Mouse (Mus musculus) limb, embryonic 13.5 days (tissue): ENCODE measurements around the gene Arid5a. TPM values are rescaled to one million over a fixed set of nuclear protein-coding genes. Genes with fewer than 3 reads are reported as not detected.

Experiments
- ATAC-seq: fragments of 200-750 bp; cut with Nextera tagmentation; 2 replicates; pipeline ENCODE4 v1.8.0; 2017; ENCODE audit warnings: low read depth, moderate number of reproducible peaks, moderate TSS enrichment; ENCODE audit not compliant: low FRiP score
- H3K27ac ChIP-seq: fragments of 300-500 bp; sonication (generic); 2 replicates; pipeline ENCODE4 v1.5.1; 2015; ENCODE audit warnings: inconsistent platforms, mild to moderate bottlenecking, moderate library complexity
- H3K27me3 ChIP-seq: fragments of 300-500 bp; sonication (generic); 2 replicates; pipeline ENCODE4 v1.6.1; 2015; ENCODE audit warnings: mild to moderate bottlenecking, inconsistent platforms
- H3K36me3 ChIP-seq: fragments of 300-500 bp; sonication (generic); 2 replicates; pipeline ENCODE4 v1.6.1; 2015; ENCODE audit warnings: inconsistent platforms, mild to moderate bottlenecking, moderate library complexity
- H3K4me1 ChIP-seq: fragments of 300-500 bp; sonication (generic); 2 replicates; pipeline ENCODE4 v1.6.1; 2015; ENCODE audit warnings: inconsistent platforms
- H3K4me2 ChIP-seq: fragments of 300-500 bp; sonication (generic); replicated peaks from 2 replicates; pipeline ENCODE4 v1.6.1; 2015; ENCODE audit warnings: inconsistent platforms, mild to moderate bottlenecking, moderate library complexity
- H3K4me3 ChIP-seq: fragments of 300-500 bp; sonication (generic); 2 replicates; pipeline ENCODE4 v1.5.1; 2015; ENCODE audit warnings: moderate library complexity, mild to moderate bottlenecking, inconsistent platforms
- H3K9ac ChIP-seq: fragments of 300-500 bp; sonication (generic); 2 replicates; pipeline ENCODE4 v1.6.1; 2015; ENCODE audit warnings: mild to moderate bottlenecking, inconsistent platforms
- H3K9me3 ChIP-seq: fragments of 300-500 bp; sonication (generic); 2 replicates; pipeline ENCODE4 v1.6.1; 2016; ENCODE audit warnings: inconsistent platforms
- WGBS: fragments of 180-500 bp; shearing (Covaris S2); methylation state at CpG from one replicate; pipeline ENCODE4 v1.1.7; 2015; 5-methylcytosine and 5-hydroxymethylcytosine counted together
- polyA plus RNA-seq: library from polyadenylated mRNA; unstranded; fragments of >200 nt; fragmentation: Nextera tagmentation; extraction: Ambion mirVana; gene quantifications from 2 replicates; pipeline ENCODE4 v1.2.1, GENCODE M21; 2015

Gene Arid5a
- polyA plus RNA-seq, 1 experiment from 2014 or later = 9.2 TPM

DNA sequence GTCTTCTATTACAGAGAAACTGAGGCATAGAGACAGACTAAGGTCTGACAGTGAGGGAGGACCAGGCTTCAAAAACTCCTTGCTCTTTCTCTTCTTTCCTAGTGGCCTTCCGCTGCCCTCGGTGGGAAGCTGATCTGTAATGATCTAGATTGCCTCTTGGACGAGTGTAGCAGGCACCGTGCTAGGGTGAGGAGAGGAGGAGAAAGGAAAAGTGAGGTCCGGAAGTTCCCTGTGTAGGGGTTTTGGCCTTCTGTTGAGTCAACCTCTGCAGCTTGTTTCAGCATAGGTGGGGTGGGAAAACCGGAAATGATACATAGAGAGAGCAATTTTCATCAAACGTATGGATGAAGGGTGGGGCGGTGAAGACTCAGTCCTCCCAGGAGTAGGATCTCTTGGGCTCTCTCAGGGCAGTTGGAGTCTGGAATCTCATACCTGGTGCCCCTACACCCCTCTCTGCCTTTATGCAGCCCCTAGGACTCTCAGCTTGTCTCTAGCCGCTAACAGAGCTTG, 1.5 kb downstream of the Arid5a start:
- no peaks in the 10 kb centered on the region for H3K36me3 ChIP-seq
- no peak for ATAC-seq
- no peak overlapping the region for H3K27ac ChIP-seq
- peak overlapping the region; percentile 25; the same call in 1 of the 2 replicates for H3K9ac ChIP-seq
- peaks cover 28% of the 10 kb centered on the region for H3K4me1 ChIP-seq
- WGBS = 48% methylated on average over 9 of the region's 9 CpGs
- H3K9me3 ChIP-seq = no peaks in the 10 kb centered on the region
- peak overlapping the region; percentile 61 for H3K4me3 ChIP-seq
- peaks cover 24% of the 10 kb centered on the region for H3K27me3 ChIP-seq
- peak overlapping the region; percentile 92 for H3K4me2 ChIP-seq

DNA sequence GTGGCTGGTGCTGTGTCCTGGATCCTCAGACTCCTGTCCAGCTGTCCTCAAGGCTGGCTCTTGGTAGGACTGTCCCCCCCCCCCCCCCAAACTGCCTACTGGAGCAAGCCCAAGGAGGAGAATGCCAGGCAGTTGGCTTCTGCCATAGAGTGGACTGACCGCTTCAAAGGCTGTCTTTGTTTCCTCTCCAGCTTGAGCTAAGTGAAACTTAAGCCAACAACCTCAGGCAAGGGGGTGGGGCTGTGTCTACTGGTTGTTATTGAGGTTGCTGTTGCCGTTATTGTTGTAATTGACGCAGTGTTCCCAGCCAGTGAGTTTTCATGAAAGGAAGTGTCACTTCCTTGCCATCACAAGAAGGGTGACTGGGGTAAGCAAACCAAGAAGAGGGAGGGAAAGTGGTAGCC, 2.0 kb downstream of the Arid5a start:
- peak overlapping the region; percentile 92 for H3K4me2 ChIP-seq
- H3K36me3 ChIP-seq = no peaks in the 10 kb centered on the region
- H3K27ac ChIP-seq = no peak overlapping the region
- no peak for ATAC-seq
- peak overlapping the region; percentile 61; the same call in 1 of the 2 replicates for H3K4me3 ChIP-seq
- 25% methylated on average over 3 of the region's 3 CpGs for WGBS
- H3K9ac ChIP-seq = peak overlapping the region; percentile 25; the same call in 1 of the 2 replicates
- H3K27me3 ChIP-seq = peaks cover 24% of the 10 kb centered on the region
- no peaks in the 10 kb centered on the region for H3K9me3 ChIP-seq
- H3K4me1 ChIP-seq = peaks cover 27% of the 10 kb centered on the region

DNA sequence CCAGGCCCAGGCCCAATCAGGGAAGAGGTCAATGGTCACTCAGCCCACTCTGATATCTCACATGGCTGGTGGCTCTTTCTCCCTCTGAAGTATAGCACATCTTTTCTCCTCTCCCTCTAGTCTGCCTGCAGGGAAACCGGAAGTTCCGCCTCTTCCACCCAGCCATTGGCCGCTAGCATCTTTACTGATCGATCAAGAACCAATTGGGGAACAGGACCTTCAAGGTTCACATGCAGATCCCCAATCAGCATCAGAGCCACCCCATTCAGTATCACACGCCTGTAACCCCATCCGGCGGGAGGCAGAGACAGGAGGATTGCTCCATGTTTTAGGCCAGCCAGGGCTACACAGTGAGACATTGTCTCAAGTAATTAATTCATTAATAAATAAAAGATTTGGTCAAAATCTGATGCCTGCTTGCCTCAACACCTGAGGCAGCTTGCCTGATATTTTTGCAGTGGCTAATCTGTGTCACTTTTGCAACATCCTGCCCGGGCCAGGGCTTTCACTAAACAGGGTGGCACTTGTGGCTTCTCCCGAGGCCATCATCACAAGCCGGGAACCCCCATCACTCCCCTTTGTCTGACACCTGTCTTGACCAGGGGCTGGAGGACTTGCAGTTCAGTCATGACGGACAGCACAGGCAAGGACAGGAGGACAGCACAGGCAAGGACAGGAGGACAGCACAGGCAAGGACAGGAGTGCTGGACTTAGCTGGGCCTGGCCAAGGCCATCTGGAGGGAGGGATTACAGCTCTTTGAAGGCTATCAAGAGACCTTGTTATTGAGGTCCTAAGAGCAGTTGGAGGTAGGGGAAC, 7.6 kb downstream of the Arid5a start:
- Histone ChIP-seq H3K9me3 (no peaks in the 10 kb centered on the region), H3K27ac (no peak overlapping the region), H3K27me3 (peaks cover 3% of the 10 kb centered on the region; the same call in 1 of the 2 replicates), H3K9ac (no peak overlapping the region), H3K4me1 (no peaks in the 10 kb centered on the region), H3K36me3 (peaks cover 9% of the 10 kb centered on the region), H3K4me2 (no peak overlapping the region), H3K4me3 (no peak overlapping the region)
- no peak for ATAC-seq
- 93% methylated on average over 11 of the region's 11 CpGs for WGBS

DNA sequence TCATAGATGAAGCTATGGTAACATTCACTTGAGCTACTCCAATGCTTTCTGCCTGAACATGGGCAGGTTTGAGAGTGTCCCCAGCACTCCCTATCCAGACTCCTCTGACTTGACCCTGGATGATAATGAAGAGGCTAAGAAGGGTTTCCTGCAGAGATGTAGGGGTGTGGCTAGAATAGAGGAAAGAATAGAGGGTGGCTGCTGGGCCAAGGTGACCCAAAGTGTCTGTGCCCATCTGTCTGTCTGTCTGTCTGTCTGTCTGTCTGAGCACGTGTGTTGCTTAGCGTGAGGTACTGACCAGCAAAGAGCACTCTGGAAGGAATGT, 8.2 kb downstream of the Arid5a start:
- H3K27me3 ChIP-seq = no peaks in the 10 kb centered on the region
- H3K36me3 ChIP-seq = peaks cover 15% of the 10 kb centered on the region
- no peak overlapping the region for H3K9ac ChIP-seq
- no peaks in the 10 kb centered on the region for H3K4me1 ChIP-seq
- no peak overlapping the region for H3K4me3 ChIP-seq
- no peaks in the 10 kb centered on the region for H3K9me3 ChIP-seq
- 81% methylated on average over 2 of the region's 2 CpGs for WGBS
- H3K27ac ChIP-seq = no peak overlapping the region
- ATAC-seq = no peak
- H3K4me2 ChIP-seq = no peak overlapping the region

DNA sequence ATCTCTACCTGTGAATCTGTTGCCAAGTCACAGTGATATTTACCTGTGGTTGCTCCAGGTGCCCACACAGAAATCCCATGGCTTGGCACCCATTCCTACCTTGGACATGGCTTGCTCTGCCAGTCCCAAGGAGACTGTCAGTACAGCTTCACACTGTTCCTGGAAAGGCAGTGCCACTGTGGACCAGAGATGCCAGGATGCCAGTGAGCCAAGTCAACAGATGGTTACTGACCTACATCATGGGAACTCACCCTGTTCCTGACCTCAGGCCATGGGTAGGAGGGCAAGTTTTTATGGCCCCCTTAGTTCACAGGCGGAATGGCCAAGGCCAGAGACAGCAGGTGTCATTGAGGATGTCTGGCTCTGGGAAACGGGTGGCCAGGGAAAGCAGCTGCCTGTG, 13.6 kb downstream of the Arid5a start:
- H3K9me3 ChIP-seq = no peaks in the 10 kb centered on the region
- no peak overlapping the region for H3K27ac ChIP-seq
- peaks cover 31% of the 10 kb centered on the region for H3K36me3 ChIP-seq
- ATAC-seq = no peak
- no peaks in the 10 kb centered on the region for H3K27me3 ChIP-seq
- H3K9ac ChIP-seq = no peak overlapping the region
- peaks cover 10% of the 10 kb centered on the region; the same call in 1 of the 2 replicates for H3K4me1 ChIP-seq
- no peak overlapping the region for H3K4me2 ChIP-seq
- WGBS = 62% methylated on average over 2 of the region's 2 CpGs
- H3K4me3 ChIP-seq = no peak overlapping the region

DNA sequence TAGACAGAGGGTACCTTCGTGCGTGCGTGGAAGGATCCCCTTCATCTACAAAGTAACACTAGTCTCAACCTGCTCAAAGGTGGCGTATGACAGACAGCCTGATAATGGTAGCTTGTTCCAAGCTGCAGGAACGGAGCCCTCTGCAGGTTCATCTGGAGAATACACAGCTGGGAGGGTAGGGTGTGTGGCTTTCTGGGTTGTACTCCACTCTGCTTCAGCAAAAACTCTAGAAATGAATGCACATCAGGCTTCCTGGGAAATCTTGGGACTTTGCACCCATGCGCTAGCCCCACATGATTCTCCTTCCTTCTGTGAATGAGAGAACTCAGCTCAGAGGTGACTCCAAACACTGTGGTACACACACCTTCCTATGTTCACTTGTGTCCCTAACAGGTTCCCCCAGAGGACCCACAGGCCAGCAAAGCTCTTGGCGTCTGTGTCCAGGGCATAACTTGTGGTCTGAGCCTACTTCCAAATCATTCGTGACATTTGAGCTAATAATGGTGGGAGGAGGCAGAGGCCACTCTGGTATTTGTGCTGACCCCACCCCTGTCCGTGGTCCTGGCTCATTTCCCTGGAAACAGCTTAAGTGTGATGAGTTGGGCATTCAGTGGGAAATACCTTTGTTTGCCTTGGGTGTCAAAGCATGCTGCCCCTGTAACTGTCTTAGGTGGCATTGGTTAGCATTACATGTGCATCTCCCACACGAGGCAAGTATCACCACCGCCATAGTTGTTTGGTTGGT, 14.5 kb downstream of the Arid5a start:
- no peaks in the 10 kb centered on the region for H3K27me3 ChIP-seq
- H3K36me3 ChIP-seq = peaks cover 33% of the 10 kb centered on the region
- H3K4me1 ChIP-seq = peaks cover 10% of the 10 kb centered on the region; the same call in 1 of the 2 replicates
- H3K4me2 ChIP-seq = no peak overlapping the region
- no peaks in the 10 kb centered on the region for H3K9me3 ChIP-seq
- H3K27ac ChIP-seq = no peak overlapping the region
- no peak overlapping the region for H3K9ac ChIP-seq
- no peak for ATAC-seq
- H3K4me3 ChIP-seq = no peak overlapping the region
- 72% methylated on average over 11 of the region's 11 CpGs for WGBS

DNA sequence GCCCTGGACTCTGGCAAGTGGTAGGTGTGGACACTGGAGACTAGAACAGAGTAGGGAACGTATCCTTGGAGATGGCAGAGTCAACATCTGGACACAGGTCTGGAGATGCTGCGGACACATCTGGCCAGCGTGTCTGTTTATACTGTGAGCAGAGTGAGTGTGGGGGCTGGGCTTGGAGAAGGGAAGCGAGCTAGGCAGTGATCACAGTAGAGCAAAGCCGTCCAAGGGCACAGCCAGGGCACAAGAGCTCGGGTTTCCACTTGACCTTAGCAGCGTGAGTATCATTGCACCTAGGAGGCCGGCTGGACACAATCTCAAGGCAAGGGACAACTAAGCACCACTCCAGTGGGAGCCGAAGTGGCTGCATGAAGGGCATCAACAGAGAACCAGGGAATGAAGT, 15.5 kb downstream of the Arid5a start:
- ATAC-seq = no peak
- Histone ChIP-seq H3K4me1 (peaks cover 10% of the 10 kb centered on the region; the same call in 1 of the 2 replicates), H3K4me3 (no peak overlapping the region), H3K36me3 (peaks cover 44% of the 10 kb centered on the region), H3K27ac (no peak overlapping the region), H3K4me2 (no peak overlapping the region), H3K9ac (no peak overlapping the region), H3K27me3 (no peaks in the 10 kb centered on the region), H3K9me3 (no peaks in the 10 kb centered on the region)
- 46% methylated on average over 9 of the region's 9 CpGs for WGBS

DNA sequence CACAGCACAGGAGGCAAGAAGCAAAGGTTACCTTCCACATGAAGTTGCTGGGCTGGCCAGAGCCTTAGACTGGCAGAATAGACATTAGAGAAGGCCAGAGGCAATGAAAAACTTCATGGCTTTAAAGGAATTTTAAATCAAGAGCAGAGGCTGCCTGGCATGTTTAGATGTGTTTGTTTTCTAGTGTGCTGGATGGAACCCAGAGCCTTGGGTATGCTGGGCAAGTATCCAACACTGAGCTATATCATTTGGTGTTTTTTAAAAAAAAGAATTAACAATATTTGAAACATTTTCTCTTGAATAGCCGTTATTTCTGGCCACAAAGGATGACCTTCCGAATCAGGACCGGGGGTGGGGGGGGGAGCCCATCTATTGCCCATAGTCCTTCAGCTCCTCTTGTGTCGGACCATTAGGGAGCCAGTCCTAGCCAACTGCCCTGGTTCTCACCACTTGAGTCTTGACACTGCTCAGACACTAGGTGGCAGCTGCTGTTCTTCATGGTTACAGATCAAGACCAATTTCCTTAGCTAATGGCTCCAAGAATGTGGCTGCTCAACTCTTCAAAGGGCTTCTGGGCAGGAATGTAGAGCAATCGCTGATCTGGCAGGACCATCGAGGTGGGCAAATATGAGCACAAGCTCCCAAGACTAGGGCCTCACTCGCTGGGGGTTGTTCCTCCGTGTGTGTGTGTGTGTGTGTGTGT, 16.4 kb downstream of the Arid5a start:
- Histone ChIP-seq H3K27ac (no peak overlapping the region), H3K9me3 (no peaks in the 10 kb centered on the region), H3K27me3 (no peaks in the 10 kb centered on the region), H3K36me3 (peaks cover 44% of the 10 kb centered on the region), H3K9ac (no peak overlapping the region), H3K4me3 (no peak overlapping the region), H3K4me1 (peaks cover 10% of the 10 kb centered on the region; the same call in 1 of the 2 replicates), H3K4me2 (no peak overlapping the region)
- WGBS = 41% methylated on average over 8 of the region's 8 CpGs
- ATAC-seq = peak; percentile 49; the same call in 1 of the 2 replicates

DNA sequence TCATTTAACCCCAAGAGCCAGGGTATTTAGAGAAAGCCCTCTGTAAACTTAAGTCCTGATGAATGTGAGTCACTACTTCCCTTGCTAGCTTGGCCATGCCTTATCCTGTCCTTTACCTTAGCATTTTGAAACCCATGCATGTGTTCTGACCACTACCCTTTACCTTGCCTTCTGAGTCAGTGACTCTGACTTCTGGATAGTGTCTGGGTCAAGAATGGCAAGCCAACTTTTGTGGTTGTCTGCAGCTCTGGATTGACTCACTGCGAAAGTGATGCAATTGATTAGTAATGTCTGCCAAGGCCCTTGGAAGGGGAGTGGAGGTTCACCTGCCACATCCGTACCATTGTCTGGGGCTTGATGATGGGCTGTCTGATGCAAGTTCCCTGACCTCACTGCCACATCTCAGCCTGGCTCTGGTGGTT, 18.4 kb downstream of the Arid5a start:
- Histone ChIP-seq H3K27ac (no peak overlapping the region), H3K27me3 (no peaks in the 10 kb centered on the region), H3K9me3 (no peaks in the 10 kb centered on the region), H3K4me2 (no peak overlapping the region), H3K4me3 (no peak overlapping the region), H3K36me3 (peaks cover 41% of the 10 kb centered on the region), H3K9ac (no peak overlapping the region), H3K4me1 (peaks cover 10% of the 10 kb centered on the region; the same call in 1 of the 2 replicates)
- ATAC-seq = no peak
- WGBS = 96% methylated on average over 2 of the region's 2 CpGs

DNA sequence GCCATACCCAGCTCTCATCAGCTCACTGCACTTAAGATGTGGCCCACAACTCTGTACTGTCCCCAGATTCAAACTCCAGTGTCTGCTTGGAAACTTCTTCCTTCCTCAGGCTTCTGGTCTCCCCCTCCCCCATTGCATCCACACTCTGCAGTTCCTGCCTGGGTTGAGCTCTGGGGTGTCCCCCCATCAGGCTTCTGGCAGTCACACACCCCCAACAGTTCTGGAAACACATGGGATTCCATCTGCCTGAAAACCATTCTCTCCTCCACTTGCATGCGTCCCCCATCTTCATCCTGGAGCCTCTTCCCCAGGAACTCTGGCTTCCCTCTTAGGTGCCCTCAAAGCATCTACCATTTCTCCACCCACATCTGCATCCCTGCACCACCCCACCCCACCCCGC, 19.3 kb downstream of the Arid5a start:
- H3K27ac ChIP-seq = no peak overlapping the region
- H3K36me3 ChIP-seq = peaks cover 44% of the 10 kb centered on the region
- 88% methylated on average over 2 of the region's 2 CpGs for WGBS
- no peak for ATAC-seq
- H3K9ac ChIP-seq = no peak overlapping the region
- no peak overlapping the region for H3K4me2 ChIP-seq
- H3K27me3 ChIP-seq = no peaks in the 10 kb centered on the region
- no peaks in the 10 kb centered on the region for H3K9me3 ChIP-seq
- no peak overlapping the region for H3K4me3 ChIP-seq
- H3K4me1 ChIP-seq = peaks cover 10% of the 10 kb centered on the region; the same call in 1 of the 2 replicates

DNA sequence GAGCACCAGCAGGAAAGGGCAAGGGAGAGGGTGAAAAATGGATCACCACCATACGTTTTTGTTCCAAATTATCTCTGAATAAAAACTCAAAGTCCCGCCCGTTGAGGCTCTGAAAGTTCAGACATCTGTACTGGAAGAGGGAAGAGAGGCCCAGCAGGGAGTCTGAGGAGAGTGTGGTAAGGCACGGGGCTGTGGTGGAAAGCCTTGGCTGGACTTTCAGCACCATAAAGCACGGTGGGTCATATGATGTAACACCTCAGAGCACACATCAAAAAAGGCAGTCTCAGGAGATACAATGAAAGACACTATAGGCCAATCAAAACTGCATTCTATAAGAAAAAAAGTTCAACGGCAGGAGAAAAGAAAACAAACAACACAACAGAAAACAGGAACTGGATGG, 24.2 kb downstream of the Arid5a start:
- H3K36me3 ChIP-seq = peaks cover 61% of the 10 kb centered on the region
- H3K27ac ChIP-seq = no peak overlapping the region
- 67% methylated on average over 6 of the region's 6 CpGs for WGBS

More for the DNA sequence above, 24.2 kb downstream of the Arid5a start:
- H3K4me1 ChIP-seq = no peaks in the 10 kb centered on the region
- no peak overlapping the region for H3K4me2 ChIP-seq
- no peaks in the 10 kb centered on the region for H3K9me3 ChIP-seq
- no peaks in the 10 kb centered on the region for H3K27me3 ChIP-seq
- ATAC-seq = no peak
- no peak overlapping the region for H3K4me3 ChIP-seq
- no peak overlapping the region for H3K9ac ChIP-seq
